Mouse (Mus musculus) MEL (cell line): ENCODE results near the gene Csad.

Experiments
- CHD1 ChIP-seq: IDR thresholded peaks from 2 replicates; pipeline ENCODE4 v1.6.1; 2012; ENCODE audit warnings: low read depth, mild to moderate bottlenecking, inconsistent platforms, low read length, improper control_type of control experiment
- CTCF ChIP-seq, 3 experiments: IDR thresholded peaks in 2 of 3; conservative IDR thresholded peaks in 1 of 3; 2 replicates each; pipeline ENCODE4 v1.5.1; 2011 to 2012; ENCODE audit warnings: low read length in 3 of 3, low read depth in 2 of 3, mild to moderate bottlenecking in 2 of 3, improper control_type of control experiment in 1 of 3, inconsistent platforms in 1 of 3, mixed read lengths in 1 of 3, moderate library complexity in 1 of 3; ENCODE audit not compliant: control insufficient read depth in 1 of 3, insufficient read depth in 1 of 3, poor library complexity in 1 of 3, severe bottlenecking in 1 of 3
- E2F4 ChIP-seq: IDR thresholded peaks from 2 replicates; pipeline ENCODE4 v1.6.1; 2011; ENCODE audit warnings: low read depth, low read length, improper control_type of control experiment, borderline replicate concordance
- KAT2A ChIP-seq: conservative IDR thresholded peaks from 2 replicates; pipeline ENCODE4 v1.6.1; 2012; ENCODE audit warnings: low read depth, low read length, improper control_type of control experiment, inconsistent platforms
- MAFK ChIP-seq: IDR thresholded peaks from 2 replicates; pipeline ENCODE4 v1.6.1; 2011; ENCODE audit warnings: low read depth, mild to moderate bottlenecking, low read length, improper control_type of control experiment, borderline replicate concordance
- MAZ ChIP-seq: IDR thresholded peaks from 2 replicates; pipeline ENCODE4 v1.6.1; 2012; ENCODE audit warnings: low read depth, mild to moderate bottlenecking, inconsistent platforms, low read length, improper control_type of control experiment
- MXI1 ChIP-seq: IDR thresholded peaks from 2 replicates; pipeline ENCODE4 v1.6.1; 2011; ENCODE audit warnings: mild to moderate bottlenecking, low read depth, low read length, improper control_type of control experiment
- POLR2A ChIP-seq, 2 experiments: IDR thresholded peaks; 2 replicates each; pipeline ENCODE4 v1.6.1; 2011 to 2012; ENCODE audit warnings: low read length in 2 of 2, mild to moderate bottlenecking in 2 of 2, control low read depth in 1 of 2, improper control_type of control experiment in 1 of 2, low read depth in 1 of 2, moderate library complexity in 1 of 2; ENCODE audit not compliant: control insufficient read depth in 1 of 2, insufficient read depth in 1 of 2, poor library complexity in 1 of 2
- TCF12 ChIP-seq: IDR thresholded peaks from 2 replicates; pipeline ENCODE4 v1.6.1; 2014; ENCODE audit warnings: low read depth, mild to moderate bottlenecking, inconsistent platforms, low read length, improper control_type of control experiment, moderate library complexity
- USF1 ChIP-seq: IDR thresholded peaks from 2 replicates; pipeline ENCODE4 v1.6.1; 2014; ENCODE audit warnings: low read depth, mild to moderate bottlenecking, inconsistent platforms, low read length, improper control_type of control experiment, moderate library complexity
- USF2 ChIP-seq, 2 experiments: IDR thresholded peaks; 2 replicates each; pipeline ENCODE4 v1.6.1; 2011 to 2012; ENCODE audit warnings: improper control_type of control experiment in 2 of 2, low read length in 2 of 2, borderline replicate concordance in 1 of 2, inconsistent platforms in 1 of 2, low read depth in 1 of 2, mild to moderate bottlenecking in 1 of 2; ENCODE audit not compliant: insufficient read depth in 1 of 2

DNA sequence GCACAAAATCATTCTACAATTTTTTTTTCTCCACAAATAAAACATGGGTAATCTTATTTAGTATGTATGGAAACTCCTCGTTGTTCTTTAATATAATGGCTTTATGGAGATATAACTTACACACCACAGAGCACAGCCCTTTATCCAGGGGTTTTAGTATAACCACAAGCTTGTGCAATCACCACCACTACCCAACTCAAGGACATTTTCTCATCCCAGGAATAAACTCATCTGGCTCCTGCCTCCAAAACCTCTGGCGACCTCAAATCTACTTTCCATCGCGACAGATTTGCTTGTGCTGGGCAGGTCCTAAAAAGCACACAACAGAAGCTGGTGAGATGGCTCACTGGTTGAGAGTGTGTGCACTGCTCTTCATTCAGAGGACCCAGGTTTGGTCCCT lies 10.9 kb downstream of the Csad start:
- no peak for TF ChIP-seq USF2 (IDR thresholded peaks at IDR 0.05; ENCODE audit: borderline replicate concordance in 1 of 2, insufficient read depth in 1 of 2, low read depth in 1 of 2, low read length in 2 of 2)
- TF ChIP-seq POLR2A (IDR thresholded peaks at IDR 0.05; ENCODE audit: control insufficient read depth in 1 of 2, insufficient read depth in 1 of 2, low read depth in 1 of 2, low read length in 2 of 2, poor library complexity in 1 of 2) = no peak
- TF ChIP-seq CTCF (IDR thresholded peaks at IDR 0.05 in 2 of 3, conservative IDR thresholded peaks at IDR 0.05 in 1 of 3; ENCODE audit: control insufficient read depth in 1 of 3, insufficient read depth in 1 of 3, low read depth in 2 of 3, low read length in 3 of 3, poor library complexity in 1 of 3, severe bottlenecking in 1 of 3) = no peak
- TF ChIP-seq KAT2A = no peak
- TF ChIP-seq MAZ = no peak
- no peak for TF ChIP-seq USF1
- no peak for TF ChIP-seq TCF12
- no peak for TF ChIP-seq MAFK
- no peak for TF ChIP-seq MXI1
- no peak for TF ChIP-seq E2F4
- no peak for TF ChIP-seq CHD1
